Mouse (Mus musculus): Measurements from ENCODE around the gene Abraxas2.

DNA sequence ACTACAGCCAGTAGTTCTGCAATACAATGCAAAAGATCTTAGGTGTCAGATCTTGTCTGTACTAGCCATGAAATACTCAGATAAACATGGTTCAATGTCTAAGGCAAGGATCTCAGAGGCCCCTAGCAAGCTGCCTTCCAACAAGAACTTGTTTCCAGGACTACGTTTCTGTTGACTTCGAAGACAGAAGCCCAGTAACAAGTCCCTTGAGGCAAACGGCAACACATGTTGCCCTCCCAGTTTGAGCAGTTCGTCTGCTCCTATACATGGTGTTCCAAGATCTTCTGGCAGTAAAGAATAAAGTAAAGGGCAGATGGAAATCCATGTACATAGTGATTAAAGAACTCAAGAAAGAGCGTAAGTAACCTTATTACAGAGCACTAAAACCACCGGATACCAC lies 5.7 kb upstream of the Abraxas2 start:
- TF ChIP-seq CTCF (IDR thresholded peaks at IDR 0.05; ENCODE audit: insufficient read depth, low read length) = no peak
- no peak for TF ChIP-seq POLR2A (IDR thresholded peaks at IDR 0.05; ENCODE audit: borderline replicate concordance, extremely low read depth, low read depth, low read length)
